Mouse (Mus musculus) midbrain, embryonic 12.5 days (tissue): ENCODE measurements around the gene Arel1. TPM values are rescaled to one million over a fixed set of nuclear protein-coding genes. Genes with fewer than 3 reads are reported as not detected.

ENCODE experiments used
- ATAC-seq: fragments of 200-750 bp; cut with Nextera tagmentation; 2 replicates; pipeline ENCODE4 v1.8.0; 2017; ENCODE audit warnings: low read depth, moderate TSS enrichment, moderate library complexity; ENCODE audit not compliant: low FRiP score
- H3K27ac ChIP-seq: fragments of 300-500 bp; sonication (generic); replicated peaks from 2 replicates; pipeline ENCODE4 v1.5.1; 2016; ENCODE audit warnings: mild to moderate bottlenecking
- H3K27me3 ChIP-seq: fragments of 300-500 bp; sonication (generic); 2 replicates; pipeline ENCODE4 v1.6.1; 2016; ENCODE audit warnings: mild to moderate bottlenecking
- H3K36me3 ChIP-seq: fragments of 300-500 bp; sonication (generic); 2 replicates; pipeline ENCODE4 v1.6.1; 2016
- H3K4me1 ChIP-seq: fragments of 300-500 bp; sonication (generic); 2 replicates; pipeline ENCODE4 v1.6.1; 2016
- H3K4me2 ChIP-seq: fragments of 300-500 bp; sonication (generic); replicated peaks from 2 replicates; pipeline ENCODE4 v1.6.1; 2016; ENCODE audit warnings: mild to moderate bottlenecking, moderate library complexity
- H3K4me3 ChIP-seq: fragments of 300-500 bp; sonication (generic); 2 replicates; pipeline ENCODE4 v1.5.1; 2016; ENCODE audit warnings: mild to moderate bottlenecking
- H3K9ac ChIP-seq: fragments of 300-500 bp; sonication (generic); replicated peaks from 2 replicates; pipeline ENCODE4 v1.6.1; 2016; ENCODE audit warnings: mild to moderate bottlenecking, moderate library complexity
- H3K9me3 ChIP-seq: fragments of 300-500 bp; sonication (generic); 2 replicates; pipeline ENCODE4 v1.6.1; 2016; ENCODE audit warnings: mild to moderate bottlenecking
- WGBS: fragments of 180-500 bp; shearing (Covaris S2); methylation state at CpG from one replicate; pipeline ENCODE4 v1.1.7; 2016; 5-methylcytosine and 5-hydroxymethylcytosine counted together
- polyA plus RNA-seq: library from polyadenylated mRNA; unstranded; fragments of >200 nt; fragmentation: Nextera tagmentation; extraction: Ambion mirVana; gene quantifications from 2 replicates; pipeline ENCODE4 v1.2.1, GENCODE M21; 2016

The Arel1 gene
- polyA plus RNA-seq, 1 experiment from 2014 or later: 29.2 TPM

DNA sequence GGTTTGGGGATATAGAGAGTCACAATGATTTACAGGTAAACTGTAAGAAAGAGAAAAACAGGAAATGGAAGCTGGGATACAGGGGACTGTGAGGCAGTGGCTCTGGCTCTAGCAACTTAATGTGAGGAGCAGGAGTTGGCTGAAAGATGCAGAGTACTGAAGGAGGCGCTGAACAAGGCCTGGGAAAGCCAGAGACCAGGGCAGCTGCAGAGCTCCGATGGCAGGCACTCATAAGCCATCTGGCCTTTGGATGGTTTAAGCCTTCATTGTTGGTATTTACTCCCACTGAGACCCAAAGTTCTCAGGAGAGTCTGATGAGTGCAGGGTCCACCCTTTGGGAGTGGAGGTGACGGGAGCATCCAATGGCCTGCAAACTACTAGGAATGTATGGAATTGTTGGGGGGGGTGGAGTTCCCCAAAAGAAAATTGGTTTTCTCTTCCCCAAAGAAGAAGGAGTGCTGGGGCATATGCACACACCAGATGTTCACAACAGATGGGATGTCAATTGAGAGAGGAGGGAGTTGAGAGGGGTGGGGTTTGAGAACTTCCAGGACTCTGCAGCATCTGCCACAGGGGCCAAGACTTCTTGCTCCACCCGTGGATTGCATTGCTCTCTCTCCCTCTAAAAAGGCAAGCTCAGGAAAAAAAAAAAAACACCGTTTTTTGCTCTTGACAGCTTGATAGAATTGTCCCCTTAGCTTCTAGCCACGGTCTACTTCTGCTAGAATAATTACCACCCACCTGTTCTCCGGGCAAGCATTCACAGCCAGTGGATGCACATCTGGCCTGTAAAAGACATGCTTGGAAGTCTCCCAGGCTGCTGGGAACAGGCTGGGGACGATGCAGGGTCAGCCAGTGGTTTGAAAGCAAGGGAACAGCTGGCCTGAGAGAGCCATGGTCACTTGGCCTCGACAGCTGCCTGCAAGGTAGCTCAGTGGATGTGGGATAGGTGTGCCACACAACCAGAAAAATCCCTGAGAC, 76.8 kb downstream of the Arel1 start:
- Histone ChIP-seq H3K4me3 (no peak overlapping the region), H3K9me3 (no peaks in the 10 kb centered on the region), H3K4me1 (peaks cover 2% of the 10 kb centered on the region; the same call in 1 of the 2 replicates), H3K27me3 (no peaks in the 10 kb centered on the region), H3K36me3 (no peaks in the 10 kb centered on the region), H3K4me2 (no peak overlapping the region), H3K27ac (no peak overlapping the region), H3K9ac (no peak overlapping the region)
- WGBS: 61% methylated on average over 9 of the region's 9 CpGs
- no peak for ATAC-seq

- no peak overlapping the region for H3K4me2 ChIP-seq
- WGBS: 74% methylated on average over 15 of the region's 15 CpGs
- no peak for ATAC-seq
- H3K4me3 ChIP-seq: no peak overlapping the region
- no peak overlapping the region for H3K9ac ChIP-seq
- no peaks in the 10 kb centered on the region for H3K36me3 ChIP-seq
- no peak overlapping the region for H3K27ac ChIP-seq
- H3K27me3 ChIP-seq: no peaks in the 10 kb centered on the region
- no peaks in the 10 kb centered on the region for H3K9me3 ChIP-seq
- peaks cover 2% of the 10 kb centered on the region; the same call in 1 of the 2 replicates for H3K4me1 ChIP-seq
Measured at GRCm38 (mm10) chr12:84890289-84890688, 80.4 kb downstream of the Arel1 start.

- H3K36me3 ChIP-seq: no peaks in the 10 kb centered on the region
- no peak overlapping the region for H3K27ac ChIP-seq
- H3K4me3 ChIP-seq: no peak overlapping the region
- no peaks in the 10 kb centered on the region for H3K27me3 ChIP-seq
- H3K4me2 ChIP-seq: no peak overlapping the region
- no peaks in the 10 kb centered on the region for H3K9me3 ChIP-seq
- no peak overlapping the region for H3K9ac ChIP-seq
- H3K4me1 ChIP-seq: no peaks in the 10 kb centered on the region
- 77% methylated on average over 11 of the region's 11 CpGs for WGBS
- ATAC-seq: no peak
Measured at GRCm38 (mm10) chr12:84885107-84885876, 85.4 kb downstream of the Arel1 start.

GRCm38 (mm10) chr12:84884423-84885076, 86.2 kb downstream of the Arel1 start:
- no peak for ATAC-seq
- Histone ChIP-seq H3K4me3 (no peak overlapping the region), H3K4me1 (no peaks in the 10 kb centered on the region), H3K9ac (no peak overlapping the region), H3K27me3 (no peaks in the 10 kb centered on the region), H3K9me3 (no peaks in the 10 kb centered on the region), H3K36me3 (no peaks in the 10 kb centered on the region), H3K27ac (no peak overlapping the region), H3K4me2 (no peak overlapping the region)
- 85% methylated on average over 7 of the region's 7 CpGs for WGBS

DNA sequence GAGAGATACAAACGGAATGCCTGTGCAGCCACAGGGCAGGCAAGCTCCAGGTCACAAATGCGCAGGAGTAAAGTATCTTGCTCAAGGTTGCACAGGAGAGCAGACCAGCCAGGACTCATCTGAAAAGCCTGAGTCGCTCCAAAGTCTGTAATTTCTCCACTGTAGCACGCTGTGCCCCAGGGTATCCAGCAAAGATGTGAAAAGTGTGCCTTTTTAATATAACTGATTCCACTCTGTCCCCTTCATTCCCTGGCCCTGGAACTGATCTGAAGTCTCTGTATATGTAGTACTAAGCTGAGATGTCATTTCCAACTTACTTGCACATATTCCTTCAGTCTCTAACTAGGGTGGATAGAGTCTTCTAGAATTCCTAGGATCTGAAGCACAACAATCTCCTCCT, 87.9 kb downstream of the Arel1 start:
- no peak for ATAC-seq

DNA sequence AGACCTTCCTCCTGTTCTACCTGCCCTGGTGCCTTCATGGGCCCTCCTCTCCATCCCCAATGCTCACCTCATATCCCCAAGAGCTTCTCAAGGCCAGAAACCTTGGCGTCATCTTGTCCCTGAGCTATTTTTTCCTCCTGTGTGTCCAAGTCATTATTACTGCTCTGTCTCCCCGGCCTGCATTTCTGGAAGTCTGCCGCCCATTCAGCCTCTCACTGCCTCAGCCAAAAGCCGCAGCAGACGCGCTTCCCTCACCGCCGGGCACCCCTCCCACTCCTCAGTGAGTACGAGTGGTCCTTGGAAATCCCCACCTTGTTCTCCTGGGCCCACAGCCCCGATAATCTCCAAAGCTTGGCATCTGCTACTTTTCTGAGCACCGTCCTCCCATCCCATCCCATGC, 90.6 kb downstream of the Arel1 start:
- Histone ChIP-seq H3K27ac (no peak overlapping the region), H3K4me1 (peaks cover 14% of the 10 kb centered on the region), H3K4me2 (no peak overlapping the region), H3K36me3 (no peaks in the 10 kb centered on the region), H3K4me3 (no peak overlapping the region), H3K9me3 (no peaks in the 10 kb centered on the region), H3K27me3 (peaks cover 40% of the 10 kb centered on the region), H3K9ac (no peak overlapping the region)
- 56% methylated on average over 11 of the region's 11 CpGs for WGBS
- ATAC-seq: no peak

More for the DNA sequence above, 87.9 kb downstream of the Arel1 start:
- H3K9ac ChIP-seq: no peak overlapping the region
- H3K4me3 ChIP-seq: no peak overlapping the region
- WGBS: 80% methylated on average over 4 of the region's 4 CpGs
- no peak overlapping the region for H3K4me2 ChIP-seq
- H3K36me3 ChIP-seq: no peaks in the 10 kb centered on the region
- peaks cover 13% of the 10 kb centered on the region; the same call in 1 of the 2 replicates for H3K27me3 ChIP-seq
- H3K27ac ChIP-seq: no peak overlapping the region
- no peaks in the 10 kb centered on the region for H3K9me3 ChIP-seq
- no peaks in the 10 kb centered on the region for H3K4me1 ChIP-seq

DNA sequence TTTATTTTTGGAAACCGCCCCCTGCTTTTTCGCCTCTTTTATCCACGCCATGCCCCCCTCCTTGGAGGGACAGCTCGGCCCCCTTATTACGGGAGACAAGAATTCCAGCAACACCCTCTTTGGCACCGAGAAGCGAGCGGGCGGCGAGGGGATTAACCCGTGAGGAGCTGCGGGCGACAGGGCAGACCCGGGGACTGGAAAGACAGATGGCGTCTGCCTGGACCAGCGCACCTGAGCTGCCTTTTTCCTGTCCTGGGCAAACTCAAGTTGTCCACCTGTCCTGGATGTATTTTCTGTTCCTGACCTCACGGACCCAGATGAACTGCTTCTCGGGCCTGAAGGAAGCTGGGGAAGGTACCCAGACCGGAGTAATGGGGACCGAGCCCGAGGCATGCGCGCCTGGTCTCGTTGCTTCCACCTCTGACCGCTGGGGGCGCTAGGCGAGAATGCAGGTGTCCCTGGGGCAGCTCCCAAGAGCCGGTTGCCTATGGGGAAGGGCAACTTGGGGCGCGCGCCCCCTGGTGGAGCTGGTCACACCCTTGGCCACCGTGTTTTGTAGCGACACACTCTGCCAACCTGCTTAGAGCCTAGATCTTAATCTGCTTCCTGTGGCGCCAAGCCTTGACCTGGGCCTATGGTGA, 94.1 kb downstream of the Arel1 start, which contains the start of gene Ltbp2:
Gene Ltbp2, minus strand, starts transcription at position 52 of the 641 bp plus-strand sequence.
- no peak within 1 kb of the TSS for H3K9ac ChIP-seq
- no peaks in the 10 kb centered on the region for H3K36me3 ChIP-seq
- H3K27me3 ChIP-seq: peaks cover 56% of the 10 kb centered on the region
- peak within 1 kb of the TSS; percentile 46 for H3K4me2 ChIP-seq
- no peak for ATAC-seq
- peak within 1 kb of the TSS; percentile 34 for H3K4me3 ChIP-seq
- peaks cover 14% of the 10 kb centered on the region for H3K4me1 ChIP-seq
- 2% methylated on average over 34 of the region's 34 CpGs for WGBS
- no peak within 1 kb of the TSS for H3K27ac ChIP-seq
- H3K9me3 ChIP-seq: no peaks in the 10 kb centered on the region

DNA sequence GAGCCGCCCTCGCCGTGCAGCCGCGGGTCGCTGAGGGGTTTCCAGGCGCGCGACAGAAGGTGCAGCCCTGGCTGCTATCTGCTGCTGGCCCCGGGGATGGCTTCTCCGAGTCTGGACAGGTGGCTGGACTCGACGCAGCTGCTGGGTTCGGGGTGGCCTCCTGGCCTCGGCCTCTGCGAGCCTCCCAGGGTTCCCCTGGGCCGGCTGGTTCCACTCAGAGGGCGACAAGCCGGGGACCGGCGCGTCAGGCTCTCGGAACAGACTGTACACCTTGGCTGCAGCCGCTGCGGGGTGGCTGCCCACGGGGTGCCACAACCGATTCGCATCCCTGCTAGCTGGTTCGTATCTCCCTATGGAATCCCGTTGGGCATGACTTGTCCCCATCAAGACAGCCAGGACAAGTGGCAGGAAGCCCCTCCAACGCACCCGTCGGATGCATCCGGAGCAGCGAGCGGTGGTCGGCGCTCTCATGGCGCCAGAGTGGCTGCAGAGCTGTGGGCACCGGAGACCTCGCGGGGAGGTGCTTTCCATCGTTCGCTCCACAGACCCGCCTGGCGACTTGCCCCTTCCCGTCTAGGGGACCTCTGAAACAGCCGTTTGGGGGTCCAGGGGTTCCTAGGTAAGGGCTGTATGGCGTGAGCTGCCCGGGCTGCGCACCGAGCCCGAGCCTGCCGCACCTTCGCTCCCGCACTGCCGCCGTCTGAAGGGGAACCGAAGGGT, 94.8 kb downstream of the Arel1 start:
- Histone ChIP-seq H3K9me3 (no peaks in the 10 kb centered on the region), H3K27me3 (peaks cover 56% of the 10 kb centered on the region), H3K36me3 (no peaks in the 10 kb centered on the region), H3K9ac (no peak overlapping the region), H3K4me2 (peak overlapping the region; percentile 46), H3K4me1 (peaks cover 14% of the 10 kb centered on the region), H3K27ac (no peak overlapping the region), H3K4me3 (peak overlapping the region; percentile 34)
- ATAC-seq: no peak
- WGBS: 2% methylated on average over 59 of the region's 59 CpGs

GRCm38 (mm10) chr12:84873434-84873833, 97.3 kb downstream of the Arel1 start:
- WGBS: 2% methylated on average over 3 of the region's 3 CpGs
- H3K27ac ChIP-seq: no peak overlapping the region
- H3K27me3 ChIP-seq: peaks cover 49% of the 10 kb centered on the region
- no peaks in the 10 kb centered on the region for H3K36me3 ChIP-seq
- H3K4me1 ChIP-seq: peaks cover 14% of the 10 kb centered on the region
- no peaks in the 10 kb centered on the region for H3K9me3 ChIP-seq
- H3K4me2 ChIP-seq: no peak overlapping the region
- H3K4me3 ChIP-seq: no peak overlapping the region
- no peak overlapping the region for H3K9ac ChIP-seq
- no peak for ATAC-seq

- ATAC-seq: no peak
- no peak overlapping the region for H3K4me2 ChIP-seq
- no peak overlapping the region for H3K9ac ChIP-seq
- no peak overlapping the region for H3K27ac ChIP-seq
- H3K9me3 ChIP-seq: no peaks in the 10 kb centered on the region
- no peak overlapping the region for H3K4me3 ChIP-seq
- peaks cover 38% of the 10 kb centered on the region for H3K27me3 ChIP-seq
- H3K36me3 ChIP-seq: no peaks in the 10 kb centered on the region
- H3K4me1 ChIP-seq: peaks cover 14% of the 10 kb centered on the region
- 82% methylated on average over 2 of the region's 2 CpGs for WGBS
Measured at GRCm38 (mm10) chr12:84872310-84872709, 98.4 kb downstream of the Arel1 start.
